Mouse (Mus musculus): Measurements from ENCODE around the gene Syvn1. TPM values are rescaled to one million over a fixed set of nuclear protein-coding genes. Genes with fewer than 3 reads are reported as not detected.

Gene Syvn1
- polyA plus RNA-seq, 1 experiment from 2014 or later = 31.7 TPM

GRCm38 (mm10) chr19:6048681-6049410 is 2.5 kb downstream of the Syvn1 start:
- peaks cover 50% of the 10 kb centered on the region for H3K36me3 ChIP-seq (ENCODE audit: control insufficient read depth, insufficient read depth, low read length)
- no peaks in the 10 kb centered on the region for H3K27me3 ChIP-seq (ENCODE audit: control insufficient read depth, insufficient read depth, low read depth, low read length)
- no peak for ATAC-seq (ENCODE audit: low read depth)
- peaks cover 17% of the 10 kb centered on the region for H3K4me1 ChIP-seq (replicated peaks; ENCODE audit: control insufficient read depth, insufficient read depth, low read length)
- H3K9ac ChIP-seq (ENCODE audit: low read length) = no peak overlapping the region
- H3K9me3 ChIP-seq (ENCODE audit: control insufficient read depth, low read length) = no peaks in the 10 kb centered on the region
- H3K4me3 ChIP-seq (ENCODE audit: low read length) = no peak overlapping the region
- WGBS = 84% methylated on average over 11 of the region's 11 CpGs
- H3K27ac ChIP-seq (ENCODE audit: low read length) = no peak overlapping the region
- H3K4me2 ChIP-seq (ENCODE audit: low read depth, low read length) = no peak overlapping the region

- Histone ChIP-seq H3K36me3 (ENCODE audit: control insufficient read depth, insufficient read depth, low read length) (peaks cover 61% of the 10 kb centered on the region), H3K9ac (ENCODE audit: low read length) (no peak overlapping the region), H3K4me2 (ENCODE audit: low read depth, low read length) (no peak overlapping the region), H3K27me3 (ENCODE audit: control insufficient read depth, insufficient read depth, low read depth, low read length) (no peaks in the 10 kb centered on the region), H3K4me1 (replicated peaks; ENCODE audit: control insufficient read depth, insufficient read depth, low read length) (peaks cover 15% of the 10 kb centered on the region), H3K9me3 (ENCODE audit: control insufficient read depth, low read length) (no peaks in the 10 kb centered on the region), H3K4me3 (ENCODE audit: low read length) (no peak overlapping the region), H3K27ac (ENCODE audit: low read length) (no peak overlapping the region)
- ATAC-seq (ENCODE audit: low read depth) = no peak
- 87% methylated on average over 7 of the region's 7 CpGs for WGBS
These were observed 6.1 kb downstream of the Syvn1 start for GRCm38 (mm10) chr19:6052516-6052915.

GRCm38 (mm10) chr19:6054296-6054695 is 7.9 kb downstream of the Syvn1 start:
- Histone ChIP-seq H3K4me2 (ENCODE audit: low read depth, low read length) (no peak overlapping the region), H3K27me3 (ENCODE audit: control insufficient read depth, insufficient read depth, low read depth, low read length) (no peaks in the 10 kb centered on the region), H3K4me1 (replicated peaks; ENCODE audit: control insufficient read depth, insufficient read depth, low read length) (peaks cover 14% of the 10 kb centered on the region), H3K36me3 (ENCODE audit: control insufficient read depth, insufficient read depth, low read length) (peaks cover 57% of the 10 kb centered on the region), H3K27ac (ENCODE audit: low read length) (no peak overlapping the region), H3K4me3 (ENCODE audit: low read length) (no peak overlapping the region), H3K9me3 (ENCODE audit: control insufficient read depth, low read length) (no peaks in the 10 kb centered on the region), H3K9ac (ENCODE audit: low read length) (no peak overlapping the region)
- 74% methylated on average over 5 of the region's 5 CpGs for WGBS
- ATAC-seq (ENCODE audit: low read depth) = no peak

- Histone ChIP-seq H3K36me3 (ENCODE audit: control insufficient read depth, insufficient read depth, low read length) (peaks cover 39% of the 10 kb centered on the region), H3K9ac (ENCODE audit: low read length) (peak overlapping the region; percentile 89), H3K4me1 (replicated peaks; ENCODE audit: control insufficient read depth, insufficient read depth, low read length) (peaks cover 14% of the 10 kb centered on the region), H3K4me2 (ENCODE audit: low read depth, low read length) (peak overlapping the region; percentile 61), H3K4me3 (ENCODE audit: low read length) (peak overlapping the region; percentile 86), H3K27ac (ENCODE audit: low read length) (no peak overlapping the region), H3K9me3 (ENCODE audit: control insufficient read depth, low read length) (no peaks in the 10 kb centered on the region), H3K27me3 (ENCODE audit: control insufficient read depth, insufficient read depth, low read depth, low read length) (no peaks in the 10 kb centered on the region)
- whole genome bisulfite sequencing = 42% methylated on average over 4 of the region's 4 CpGs
- ATAC-seq (ENCODE audit: low read depth) = no peak
These were observed 10.3 kb downstream of the Syvn1 start for GRCm38 (mm10) chr19:6056696-6057095.

GRCm38 (mm10) chr19:6057313-6058096 is 11.1 kb downstream of the Syvn1 start, which contains the start of the genes Mrpl49 and Fau:
Gene Mrpl49 (minus strand): TSS chr19:6057785.
Gene Fau (plus strand): TSS chr19:6057844.
- peak within 1 kb of the TSS; percentile 70 for H3K27ac ChIP-seq (ENCODE audit: low read length)
- no peaks in the 10 kb centered on the region for H3K9me3 ChIP-seq (ENCODE audit: control insufficient read depth, low read length)
- H3K4me1 ChIP-seq (replicated peaks; ENCODE audit: control insufficient read depth, insufficient read depth, low read length) = peaks cover 21% of the 10 kb centered on the region
- H3K36me3 ChIP-seq (ENCODE audit: control insufficient read depth, insufficient read depth, low read length) = peaks cover 31% of the 10 kb centered on the region
- under 1% methylated on average over 63 of the region's 63 CpGs for WGBS
- H3K4me3 ChIP-seq (ENCODE audit: low read length) = peak within 1 kb of the TSS; percentile 86
- no peaks in the 10 kb centered on the region for H3K27me3 ChIP-seq (ENCODE audit: control insufficient read depth, insufficient read depth, low read depth, low read length)
- H3K9ac ChIP-seq (ENCODE audit: low read length) = peak within 1 kb of the TSS; percentile 92
- peak; percentile 91 for ATAC-seq (ENCODE audit: low read depth)
- peak within 1 kb of the TSS; percentile 78 for H3K4me2 ChIP-seq (ENCODE audit: low read depth, low read length)

GRCm38 (mm10) chr19:6058513-6058912 is 12.1 kb downstream of the Syvn1 start:
- no peak for ATAC-seq (ENCODE audit: low read depth)
- H3K9ac ChIP-seq (ENCODE audit: low read length) = peak overlapping the region; percentile 92
- H3K4me1 ChIP-seq (replicated peaks; ENCODE audit: control insufficient read depth, insufficient read depth, low read length) = peaks cover 24% of the 10 kb centered on the region
- H3K27me3 ChIP-seq (ENCODE audit: control insufficient read depth, insufficient read depth, low read depth, low read length) = no peaks in the 10 kb centered on the region
- H3K4me2 ChIP-seq (ENCODE audit: low read depth, low read length) = peak overlapping the region; percentile 78
- 32% methylated on average over 4 of the region's 5 CpGs for WGBS
- no peak overlapping the region for H3K27ac ChIP-seq (ENCODE audit: low read length)
- H3K36me3 ChIP-seq (ENCODE audit: control insufficient read depth, insufficient read depth, low read length) = peaks cover 23% of the 10 kb centered on the region
- peak overlapping the region; percentile 86 for H3K4me3 ChIP-seq (ENCODE audit: low read length)
- H3K9me3 ChIP-seq (ENCODE audit: control insufficient read depth, low read length) = no peaks in the 10 kb centered on the region

- H3K27me3 ChIP-seq (ENCODE audit: control insufficient read depth, insufficient read depth, low read depth, low read length) = no peaks in the 10 kb centered on the region
- H3K4me3 ChIP-seq (ENCODE audit: low read length) = peak overlapping the region; percentile 86
- no peak for ATAC-seq (ENCODE audit: low read depth)
- no peak overlapping the region for H3K9ac ChIP-seq (ENCODE audit: low read length)
- peaks cover 24% of the 10 kb centered on the region for H3K4me1 ChIP-seq (replicated peaks; ENCODE audit: control insufficient read depth, insufficient read depth, low read length)
- H3K9me3 ChIP-seq (ENCODE audit: control insufficient read depth, low read length) = no peaks in the 10 kb centered on the region
- peaks cover 19% of the 10 kb centered on the region for H3K36me3 ChIP-seq (ENCODE audit: control insufficient read depth, insufficient read depth, low read length)
- H3K4me2 ChIP-seq (ENCODE audit: low read depth, low read length) = peak overlapping the region; percentile 78
- WGBS = 76% methylated on average over 5 of the region's 5 CpGs
- H3K27ac ChIP-seq (ENCODE audit: low read length) = no peak overlapping the region
These were observed 12.6 kb downstream of the Syvn1 start for GRCm38 (mm10) chr19:6058966-6059365.

GRCm38 (mm10) chr19:6061021-6061533 is 14.7 kb downstream of the Syvn1 start, which contains the start of gene Znhit2:
Gene Znhit2 (plus strand): TSS chr19:6061192.
- Histone ChIP-seq H3K27me3 (ENCODE audit: control insufficient read depth, insufficient read depth, low read depth, low read length) (no peaks in the 10 kb centered on the region), H3K27ac (ENCODE audit: low read length) (peak within 1 kb of the TSS; percentile 88), H3K4me1 (replicated peaks; ENCODE audit: control insufficient read depth, insufficient read depth, low read length) (peaks cover 24% of the 10 kb centered on the region), H3K9ac (ENCODE audit: low read length) (peak within 1 kb of the TSS; percentile 93), H3K4me2 (ENCODE audit: low read depth, low read length) (peak within 1 kb of the TSS; percentile 83), H3K36me3 (ENCODE audit: control insufficient read depth, insufficient read depth, low read length) (0 out of 2 replicates have a peak, but pooled peaks cover 9% of the 10 kb centered on the region), H3K9me3 (ENCODE audit: control insufficient read depth, low read length) (no peaks in the 10 kb centered on the region), H3K4me3 (ENCODE audit: low read length) (peak within 1 kb of the TSS; percentile 89)
- peak; percentile 76 for ATAC-seq (ENCODE audit: low read depth)
- WGBS = under 1% methylated on average over 58 of the region's 58 CpGs

All from lung, embryonic 16.5 days (tissue).